Mouse (Mus musculus) kidney, embryonic 16.5 days (tissue): ENCODE measurements around the gene Lrmda. TPM values are rescaled to one million over a fixed set of nuclear protein-coding genes. Genes with fewer than 3 reads are reported as not detected.

Source experiments
- ATAC-seq: fragments of 200-750 bp; cut with Nextera tagmentation; 2 replicates; pipeline ENCODE4 v1.8.0; 2017; ENCODE audit warnings: moderate TSS enrichment; ENCODE audit not compliant: low FRiP score, low TSS enrichment
- H3K27ac ChIP-seq: fragments of 300-500 bp; sonication (generic); 2 replicates; pipeline ENCODE4 v1.5.1; 2014; ENCODE audit warnings: low read length
- H3K27me3 ChIP-seq: fragments of 300-500 bp; sonication (generic); 2 replicates; pipeline ENCODE4 v1.6.1; 2014; ENCODE audit warnings: low read length, control low read depth, mixed read lengths; ENCODE audit not compliant: insufficient read depth
- H3K36me3 ChIP-seq: fragments of 300-500 bp; sonication (generic); 2 replicates; pipeline ENCODE4 v1.6.1; 2014; ENCODE audit warnings: low read length, control low read depth, mixed read lengths; ENCODE audit not compliant: insufficient read depth
- H3K4me1 ChIP-seq: fragments of 300-500 bp; sonication (generic); 2 replicates; pipeline ENCODE4 v1.6.1; 2014; ENCODE audit warnings: low read length, control low read depth, mixed read lengths; ENCODE audit not compliant: insufficient read depth
- H3K4me2 ChIP-seq: fragments of 300-500 bp; sonication (generic); replicated peaks from 2 replicates; pipeline ENCODE4 v1.6.1; 2014; ENCODE audit warnings: low read depth, low read length
- H3K4me3 ChIP-seq: fragments of 300-500 bp; sonication (generic); 2 replicates; pipeline ENCODE4 v1.5.1; 2014; ENCODE audit warnings: mild to moderate bottlenecking, low read length
- H3K9ac ChIP-seq: fragments of 300-500 bp; sonication (generic); replicated peaks from 2 replicates; pipeline ENCODE4 v1.6.1; 2014; ENCODE audit warnings: low read length
- H3K9me3 ChIP-seq: fragments of 300-500 bp; sonication (generic); 2 replicates; pipeline ENCODE4 v1.6.1; 2016; ENCODE audit warnings: low read length, control low read depth
- WGBS: fragments of 180-500 bp; shearing (Covaris S2); extraction: QIAGEN DNeasy Blood & Tissue Kit; methylation state at CpG from one replicate; pipeline ENCODE4 v1.1.7; 2014; 5-methylcytosine and 5-hydroxymethylcytosine counted together
- polyA plus RNA-seq: library from polyadenylated mRNA; unstranded; fragments of >200 nt; fragmentation: Nextera tagmentation; extraction: Ambion mirVana; gene quantifications from 2 replicates; pipeline ENCODE4 v1.2.1, GENCODE M21; 2015

Gene Lrmda
- polyA plus RNA-seq, 1 experiment from 2014 or later = 0.76 TPM

- no peak for ATAC-seq
- Histone ChIP-seq H3K4me2 (no peak overlapping the region), H3K27ac (no peak overlapping the region), H3K4me1 (no peaks in the 10 kb centered on the region), H3K27me3 (0 out of 2 replicates have a peak, but pooled peaks cover 3% of the 10 kb centered on the region), H3K4me3 (no peak overlapping the region), H3K36me3 (no peaks in the 10 kb centered on the region), H3K9me3 (no peaks in the 10 kb centered on the region), H3K9ac (no peak overlapping the region)
- WGBS = 58% methylated on average over 15 of the region's 15 CpGs
Observed at GRCm38 (mm10) chr14:22354769-22355574, 335.5 kb downstream of the Lrmda start.

DNA sequence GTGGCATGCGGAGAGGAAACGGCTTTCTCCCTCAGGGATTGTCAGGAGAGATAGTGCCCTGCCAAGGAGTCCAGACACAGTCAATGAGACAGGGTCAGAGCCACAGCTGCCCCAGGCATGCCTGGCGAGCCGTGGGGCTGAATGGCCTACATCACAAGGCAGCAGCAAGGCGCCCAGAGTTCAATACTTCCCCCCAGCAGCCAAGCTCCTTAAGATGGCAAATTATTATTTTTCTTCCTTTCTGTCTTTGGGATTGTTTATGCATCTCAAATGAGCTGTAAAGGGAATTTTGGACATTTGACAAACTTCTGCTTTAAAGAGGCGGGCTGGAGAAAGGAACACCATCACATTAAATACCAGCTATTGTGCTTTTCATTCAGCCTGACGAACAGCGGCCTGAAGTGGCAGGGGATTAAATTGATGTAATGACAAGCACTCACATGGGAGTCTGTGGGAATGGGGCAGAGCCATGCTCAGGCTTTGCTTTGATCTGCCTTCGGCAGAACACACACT lies 338.5 kb downstream of the Lrmda start:
- Histone ChIP-seq H3K27me3 (peaks cover 3% of the 10 kb centered on the region; the same call in 1 of the 2 replicates), H3K4me1 (peaks cover 5% of the 10 kb centered on the region; the same call in 1 of the 2 replicates), H3K9me3 (no peaks in the 10 kb centered on the region), H3K4me3 (no peak overlapping the region), H3K9ac (no peak overlapping the region), H3K27ac (no peak overlapping the region), H3K36me3 (no peaks in the 10 kb centered on the region), H3K4me2 (no peak overlapping the region)
- no peak for ATAC-seq
- WGBS = 61% methylated on average over 9 of the region's 9 CpGs

DNA sequence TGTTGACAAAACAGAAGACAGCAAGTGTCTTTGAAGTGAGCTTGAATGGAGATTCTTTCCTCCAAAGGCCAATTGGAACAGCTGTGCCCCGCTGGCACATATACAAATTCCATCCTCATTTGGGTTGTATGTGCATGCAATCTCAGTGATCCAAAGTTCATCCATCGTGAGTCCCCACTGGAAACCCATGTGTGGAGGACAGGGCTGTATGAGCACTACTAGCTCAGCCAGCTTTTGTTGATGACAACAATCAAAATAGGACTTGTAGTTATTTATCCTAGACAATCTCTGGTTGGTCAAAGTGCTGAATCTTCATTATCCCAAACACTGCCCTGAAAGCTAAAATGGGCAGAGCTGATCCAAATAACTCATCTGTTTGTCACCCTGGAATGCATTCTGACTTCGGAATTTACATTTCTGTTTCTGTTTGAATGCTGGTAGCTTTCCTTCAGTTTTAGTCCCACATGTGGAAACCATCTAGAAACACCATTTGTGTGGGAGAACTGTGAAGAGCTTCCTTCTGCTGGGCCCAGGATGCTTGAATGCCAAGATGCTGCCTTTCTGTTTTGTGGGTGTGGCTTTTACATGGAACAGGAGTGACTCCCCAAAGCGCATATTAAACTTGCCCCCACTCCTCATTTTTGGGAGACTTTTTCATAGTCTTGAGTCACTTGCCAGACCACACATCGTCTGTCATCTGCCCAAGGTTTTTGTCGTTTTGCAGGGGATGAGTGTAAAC lies 344.7 kb downstream of the Lrmda start:
- H3K4me1 ChIP-seq = peaks cover 5% of the 10 kb centered on the region; the same call in 1 of the 2 replicates
- H3K4me3 ChIP-seq = no peak overlapping the region
- H3K27ac ChIP-seq = no peak overlapping the region
- WGBS = 61% methylated on average over 6 of the region's 6 CpGs
- ATAC-seq = no peak
- H3K4me2 ChIP-seq = no peak overlapping the region
- no peaks in the 10 kb centered on the region; the same call in 1 of the 2 replicates for H3K9me3 ChIP-seq
- no peaks in the 10 kb centered on the region for H3K36me3 ChIP-seq
- H3K27me3 ChIP-seq = no peaks in the 10 kb centered on the region; the same call in 1 of the 2 replicates
- no peak overlapping the region for H3K9ac ChIP-seq

GRCm38 (mm10) chr14:22364771-22365355 lies 345.4 kb downstream of the Lrmda start:
- peaks cover 5% of the 10 kb centered on the region; the same call in 1 of the 2 replicates for H3K4me1 ChIP-seq
- H3K27me3 ChIP-seq = no peaks in the 10 kb centered on the region; the same call in 1 of the 2 replicates
- WGBS = 62% methylated on average over 6 of the region's 6 CpGs
- no peak overlapping the region for H3K9ac ChIP-seq
- ATAC-seq = no peak
- H3K27ac ChIP-seq = no peak overlapping the region
- H3K4me2 ChIP-seq = no peak overlapping the region
- H3K9me3 ChIP-seq = no peaks in the 10 kb centered on the region; the same call in 1 of the 2 replicates
- H3K36me3 ChIP-seq = no peaks in the 10 kb centered on the region
- no peak overlapping the region for H3K4me3 ChIP-seq

- no peak overlapping the region for H3K4me3 ChIP-seq
- no peak overlapping the region for H3K4me2 ChIP-seq
- ATAC-seq = no peak
- whole genome bisulfite sequencing = 89% methylated on average over 4 of the region's 4 CpGs
- H3K4me1 ChIP-seq = peaks cover 11% of the 10 kb centered on the region; the same call in 1 of the 2 replicates
- H3K9me3 ChIP-seq = no peaks in the 10 kb centered on the region; the same call in 1 of the 2 replicates
- H3K36me3 ChIP-seq = no peaks in the 10 kb centered on the region
- H3K9ac ChIP-seq = no peak overlapping the region
- H3K27me3 ChIP-seq = peaks cover 7% of the 10 kb centered on the region; the same call in 1 of the 2 replicates
- no peak overlapping the region for H3K27ac ChIP-seq
Observed at GRCm38 (mm10) chr14:22367615-22368014, 348.1 kb downstream of the Lrmda start.

DNA sequence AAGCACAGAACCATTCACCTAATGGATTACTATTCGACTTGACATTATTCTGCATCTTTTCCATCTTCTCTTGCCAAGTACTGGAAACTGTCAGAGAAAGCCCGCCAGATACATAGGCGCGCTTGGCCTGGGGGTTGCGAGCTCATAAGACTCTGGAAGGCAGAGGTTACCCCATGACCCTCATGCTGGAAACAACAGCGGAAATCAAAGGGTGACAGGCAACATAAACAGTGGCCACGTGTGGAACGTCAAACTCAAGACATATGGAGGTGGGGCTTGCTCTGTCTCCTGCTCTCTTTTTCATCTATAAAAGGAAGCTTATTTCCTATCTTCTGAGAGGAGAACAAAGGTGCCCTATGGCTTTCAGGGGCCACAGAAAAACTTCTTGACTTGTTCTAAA lies 351.6 kb downstream of the Lrmda start:
- 37% methylated on average over 8 of the region's 8 CpGs for whole genome bisulfite sequencing
- Histone ChIP-seq H3K27ac (no peak overlapping the region), H3K4me2 (no peak overlapping the region), H3K4me3 (no peak overlapping the region), H3K4me1 (peaks cover 6% of the 10 kb centered on the region; the same call in 1 of the 2 replicates), H3K27me3 (peaks cover 7% of the 10 kb centered on the region; the same call in 1 of the 2 replicates), H3K9me3 (no peaks in the 10 kb centered on the region; the same call in 1 of the 2 replicates), H3K9ac (no peak overlapping the region), H3K36me3 (no peaks in the 10 kb centered on the region)
- no peak for ATAC-seq

GRCm38 (mm10) chr14:22372666-22373360 lies 353.3 kb downstream of the Lrmda start:
- ATAC-seq = no peak
- H3K36me3 ChIP-seq = no peaks in the 10 kb centered on the region
- no peak overlapping the region for H3K27ac ChIP-seq
- H3K9me3 ChIP-seq = no peaks in the 10 kb centered on the region
- H3K4me1 ChIP-seq = peaks cover 6% of the 10 kb centered on the region; the same call in 1 of the 2 replicates
- H3K27me3 ChIP-seq = peaks cover 7% of the 10 kb centered on the region; the same call in 1 of the 2 replicates
- H3K9ac ChIP-seq = no peak overlapping the region
- WGBS = 91% methylated on average over 9 of the region's 9 CpGs
- H3K4me3 ChIP-seq = no peak overlapping the region
- no peak overlapping the region for H3K4me2 ChIP-seq

DNA sequence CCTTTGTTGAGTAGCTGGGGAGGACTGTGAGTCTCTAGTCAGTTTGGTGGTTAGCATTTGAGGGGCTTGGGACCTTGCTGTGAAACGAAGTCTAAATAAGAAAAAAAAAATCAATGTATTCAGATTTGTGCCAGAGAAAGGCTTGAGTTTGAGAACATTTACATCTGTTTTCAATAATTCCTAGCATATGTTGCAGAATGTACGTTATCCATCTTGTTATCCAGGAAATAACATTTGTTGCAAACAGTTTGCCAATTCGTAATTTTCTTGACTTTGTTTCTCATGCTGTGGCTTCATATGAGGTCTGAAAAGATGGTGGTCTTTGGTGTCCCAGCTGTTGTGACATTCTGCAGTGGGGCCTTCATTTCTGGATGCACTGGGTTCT lies 353.8 kb downstream of the Lrmda start:
- no peak for ATAC-seq
- H3K9ac ChIP-seq = no peak overlapping the region

DNA sequence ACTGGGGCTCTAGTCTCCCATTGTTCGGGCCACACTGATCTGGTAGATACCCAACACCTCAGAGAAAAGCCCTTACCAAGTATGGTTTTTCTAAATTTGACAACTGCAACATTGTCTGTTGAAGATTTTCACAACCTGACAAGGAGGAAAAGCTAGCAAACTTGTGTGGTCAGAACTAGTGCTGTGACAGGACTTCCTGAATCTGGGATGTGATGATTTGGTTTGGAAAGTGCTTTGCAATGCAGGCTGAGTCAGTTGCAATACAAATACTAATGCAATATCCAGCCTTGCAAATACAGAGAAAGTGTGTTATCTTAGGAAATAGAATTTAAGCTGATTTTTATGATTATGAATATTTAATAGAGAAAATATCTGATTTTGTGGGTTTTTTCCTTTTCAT lies 357.6 kb downstream of the Lrmda start:
- WGBS = 83% methylated on average over 1 of the region's 1 CpGs
- H3K9me3 ChIP-seq = no peaks in the 10 kb centered on the region; the same call in 1 of the 2 replicates
- H3K27me3 ChIP-seq = 0 out of 2 replicates have a peak, but pooled peaks cover 4% of the 10 kb centered on the region
- no peak overlapping the region for H3K27ac ChIP-seq
- no peak overlapping the region for H3K4me3 ChIP-seq
- no peak overlapping the region for H3K9ac ChIP-seq
- no peak overlapping the region for H3K4me2 ChIP-seq
- 0 out of 2 replicates have a peak, but pooled peaks cover 5% of the 10 kb centered on the region for H3K4me1 ChIP-seq
- H3K36me3 ChIP-seq = no peaks in the 10 kb centered on the region
- ATAC-seq = no peak

More for the DNA sequence above, 353.8 kb downstream of the Lrmda start:
- Histone ChIP-seq H3K9me3 (no peaks in the 10 kb centered on the region), H3K27ac (no peak overlapping the region), H3K27me3 (peaks cover 7% of the 10 kb centered on the region; the same call in 1 of the 2 replicates), H3K4me3 (no peak overlapping the region), H3K36me3 (no peaks in the 10 kb centered on the region), H3K4me1 (peaks cover 9% of the 10 kb centered on the region; the same call in 1 of the 2 replicates), H3K4me2 (no peak overlapping the region)
- WGBS = 80% methylated on average over 3 of the region's 3 CpGs
